Mouse (Mus musculus): ENCODE measurements around the gene Ccdc159. TPM values are rescaled to one million over a fixed set of nuclear protein-coding genes. Genes with fewer than 3 reads are reported as not detected.

Ccdc159 gene
- polyA plus RNA-seq, 1 experiment from 2014 or later: 8.9 TPM

DNA sequence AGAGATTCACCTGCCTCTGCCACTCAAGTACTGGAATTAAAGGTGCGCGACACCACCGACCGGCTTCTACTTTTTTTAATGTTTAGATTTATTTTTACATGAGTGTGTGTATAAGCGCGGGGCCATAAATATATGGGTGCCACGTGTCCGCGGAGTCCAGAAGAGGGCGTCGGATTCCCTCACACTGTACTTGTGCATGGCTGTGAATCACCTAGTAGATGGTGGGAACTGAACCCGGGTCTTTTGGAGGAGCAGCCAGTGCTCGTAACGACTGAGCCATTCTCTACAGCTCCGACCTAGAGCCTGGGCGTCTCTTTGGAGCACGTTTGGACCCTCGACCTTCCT, 27.9 kb downstream of the Ccdc159 start:
- peak; percentile 74 for ATAC-seq (ENCODE audit: low FRiP score)
- Histone ChIP-seq H3K4me1 (replicated peaks) (peaks cover 21% of the 10 kb centered on the region), H3K9me3 (no peaks in the 10 kb centered on the region), H3K9ac (peak overlapping the region; percentile 66), H3K27ac (peak overlapping the region; percentile 97), H3K4me3 (peak overlapping the region; percentile 61), H3K27me3 (peaks cover 21% of the 10 kb centered on the region), H3K4me2 (peak overlapping the region; percentile 59), H3K36me3 (peaks cover 7% of the 10 kb centered on the region; the same call in 1 of the 2 replicates)
- 3% methylated on average over 18 of the region's 18 CpGs for WGBS

DNA sequence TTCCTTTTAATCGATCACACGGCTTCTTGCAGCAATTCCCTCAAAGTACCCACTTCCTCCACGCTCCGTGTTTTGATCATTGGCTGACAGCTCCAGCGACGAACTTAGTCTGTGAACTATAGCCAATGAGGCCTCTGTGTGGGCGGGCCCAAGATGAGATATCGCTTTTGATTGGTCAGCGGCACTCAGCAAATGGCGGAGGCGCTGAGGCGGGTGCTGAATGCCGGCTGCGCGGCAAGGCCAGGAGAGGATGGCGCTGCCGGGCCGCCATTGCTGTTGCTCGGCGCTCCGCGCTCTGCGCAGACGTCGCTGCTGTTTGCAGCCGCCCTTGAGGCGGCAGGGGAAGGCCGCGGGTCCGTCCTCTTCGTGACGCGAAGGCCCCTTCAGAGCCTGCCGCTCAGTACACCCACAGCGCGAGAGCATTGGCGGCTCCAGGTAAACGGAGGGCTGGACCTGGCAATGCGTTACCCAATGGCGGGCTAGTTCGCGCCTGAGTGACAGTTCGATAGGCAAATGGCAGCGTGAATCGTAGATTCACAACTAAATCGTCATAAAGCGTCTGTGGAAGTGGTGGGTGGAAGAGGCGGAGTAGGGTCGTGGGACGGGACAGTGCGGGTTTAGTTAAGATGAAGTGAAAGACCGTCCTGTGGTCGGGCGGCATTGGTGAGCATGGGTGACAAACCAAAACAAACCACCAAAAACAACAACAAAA, 28.5 kb downstream of the Ccdc159 start, which contains the start of gene Swsap1:
Gene Swsap1, plus strand, starts transcription at position 186 of the 712 bp plus-strand sequence.
- H3K9ac ChIP-seq: peak within 1 kb of the TSS; percentile 82

DNA sequence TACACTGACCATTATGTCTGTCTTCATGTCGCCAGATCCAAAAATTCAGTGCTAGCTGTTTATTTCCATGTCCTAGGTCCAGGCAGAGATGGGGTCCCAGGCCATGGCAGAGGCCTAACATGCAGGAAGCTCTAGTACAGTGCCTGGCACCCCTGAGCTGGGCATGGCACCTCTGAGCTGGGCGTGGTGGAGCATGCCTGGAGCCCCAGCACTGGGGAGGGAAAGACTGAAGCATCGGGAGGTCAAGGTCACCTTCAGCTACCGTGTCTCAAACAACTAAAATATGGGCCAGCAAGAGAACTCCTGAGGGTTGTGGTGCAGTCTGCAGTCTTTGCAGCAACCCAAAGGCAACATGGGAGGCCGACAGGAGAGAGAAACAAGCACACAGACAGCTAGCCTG, 31.1 kb downstream of the Ccdc159 start:
- Histone ChIP-seq H3K4me1 (replicated peaks) (peaks cover 47% of the 10 kb centered on the region), H3K4me3 (no peak overlapping the region), H3K9me3 (no peaks in the 10 kb centered on the region), H3K4me2 (no peak overlapping the region), H3K27me3 (peaks cover 53% of the 10 kb centered on the region), H3K9ac (no peak overlapping the region), H3K36me3 (peaks cover 7% of the 10 kb centered on the region; the same call in 1 of the 2 replicates), H3K27ac (no peak overlapping the region)
- WGBS: 91% methylated on average over 5 of the region's 5 CpGs
- ATAC-seq (ENCODE audit: low FRiP score): no peak

More for the DNA sequence above, 28.5 kb downstream of the Ccdc159 start, which contains the start of gene Swsap1:
- H3K27ac ChIP-seq: peak within 1 kb of the TSS; percentile 97
- peak; percentile 99 for ATAC-seq (ENCODE audit: low FRiP score)
- whole genome bisulfite sequencing: under 1% methylated on average over 54 of the region's 54 CpGs
- no peaks in the 10 kb centered on the region for H3K9me3 ChIP-seq
- H3K4me2 ChIP-seq: peak within 1 kb of the TSS; percentile 59
- peaks cover 26% of the 10 kb centered on the region for H3K27me3 ChIP-seq
- peak within 1 kb of the TSS; percentile 61 for H3K4me3 ChIP-seq
- peaks cover 7% of the 10 kb centered on the region; the same call in 1 of the 2 replicates for H3K36me3 ChIP-seq
- H3K4me1 ChIP-seq (replicated peaks): peaks cover 26% of the 10 kb centered on the region

DNA sequence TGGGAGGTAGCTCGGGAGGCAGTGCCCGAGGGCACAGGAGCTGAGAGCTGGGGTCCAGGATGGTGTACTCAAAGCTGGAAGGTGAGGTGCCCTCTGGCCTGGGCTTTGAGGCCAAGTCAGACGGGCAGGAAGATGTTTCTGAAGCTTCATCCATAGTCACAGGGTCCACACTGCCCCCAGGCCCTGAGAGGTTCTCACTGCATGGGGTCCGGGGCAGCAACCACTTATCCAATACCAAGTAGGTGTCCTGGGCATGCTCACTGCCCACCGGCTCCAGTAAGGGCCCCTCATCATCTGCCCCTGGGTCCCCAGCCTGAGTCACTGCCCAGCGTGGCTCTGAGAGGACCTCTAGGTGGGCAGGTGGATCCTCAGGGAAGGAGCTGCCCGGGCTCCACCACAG, 32.0 kb downstream of the Ccdc159 start:
- H3K36me3 ChIP-seq: peaks cover 7% of the 10 kb centered on the region; the same call in 1 of the 2 replicates
- H3K27ac ChIP-seq: no peak overlapping the region
- H3K4me3 ChIP-seq: no peak overlapping the region
- 88% methylated on average over 7 of the region's 7 CpGs for WGBS
- ATAC-seq (ENCODE audit: low FRiP score): no peak
- H3K4me2 ChIP-seq: no peak overlapping the region
- peaks cover 61% of the 10 kb centered on the region for H3K27me3 ChIP-seq
- peaks cover 40% of the 10 kb centered on the region for H3K4me1 ChIP-seq (replicated peaks)
- H3K9ac ChIP-seq: no peak overlapping the region
- no peaks in the 10 kb centered on the region for H3K9me3 ChIP-seq

DNA sequence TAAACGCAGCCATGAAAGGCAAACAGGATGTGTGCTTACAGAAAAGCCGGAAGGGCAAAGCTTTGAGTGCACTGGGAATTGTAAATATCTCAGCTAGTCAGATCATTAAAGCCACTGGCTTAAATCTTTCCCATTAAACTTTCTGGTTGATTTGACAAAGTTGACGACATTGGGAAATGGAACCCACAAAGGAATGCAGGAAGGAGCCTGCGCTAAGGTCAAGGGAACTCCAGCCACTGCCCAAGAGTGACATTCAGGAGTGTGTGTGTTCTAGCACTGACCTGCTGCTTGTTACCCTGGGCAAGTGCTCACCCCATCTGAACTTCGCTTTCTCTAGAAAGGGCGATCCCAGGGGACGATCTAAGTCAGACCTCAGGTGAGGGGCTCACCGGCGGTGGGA, 32.9 kb downstream of the Ccdc159 start:
- Histone ChIP-seq H3K36me3 (peaks cover 7% of the 10 kb centered on the region; the same call in 1 of the 2 replicates), H3K4me1 (replicated peaks) (peaks cover 36% of the 10 kb centered on the region), H3K9me3 (no peaks in the 10 kb centered on the region), H3K9ac (peak overlapping the region; percentile 29), H3K27me3 (peaks cover 62% of the 10 kb centered on the region), H3K4me2 (no peak overlapping the region), H3K27ac (no peak overlapping the region), H3K4me3 (no peak overlapping the region)
- WGBS: 54% methylated on average over 9 of the region's 9 CpGs
- no peak for ATAC-seq (ENCODE audit: low FRiP score)

DNA sequence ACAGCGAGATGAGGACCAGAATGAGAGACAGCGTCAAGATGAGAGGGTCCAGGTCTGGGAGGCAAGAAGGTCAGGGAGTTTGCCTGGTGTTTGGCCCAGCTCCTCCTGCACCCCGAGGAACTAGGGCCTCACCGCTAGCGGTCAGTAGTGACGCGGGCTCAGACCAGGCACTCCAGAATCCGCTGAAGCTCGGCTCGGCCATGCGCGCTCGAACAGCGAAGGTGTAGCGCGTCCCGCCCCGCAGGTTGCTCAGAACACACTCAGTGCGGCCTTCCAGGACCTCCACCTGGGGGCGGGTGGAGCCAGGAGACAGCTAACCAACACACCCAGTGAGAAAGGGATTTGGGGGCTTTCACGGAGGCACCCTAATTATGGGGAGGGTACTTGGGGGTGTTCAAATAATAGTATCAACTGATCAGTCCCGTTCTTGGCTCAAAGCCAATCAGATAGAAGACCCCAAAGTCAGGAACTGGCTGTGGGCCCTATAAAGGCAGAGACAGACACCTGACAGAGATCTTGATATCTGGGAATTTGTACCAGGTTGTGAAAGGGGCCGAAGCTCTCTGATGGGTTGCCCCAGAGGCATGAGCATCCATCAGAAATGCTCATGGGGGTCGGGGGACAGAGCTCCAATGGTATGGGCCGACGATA, 33.4 kb downstream of the Ccdc159 start:
- Histone ChIP-seq H3K36me3 (peaks cover 7% of the 10 kb centered on the region; the same call in 1 of the 2 replicates), H3K4me3 (0 out of 2 replicates have a peak overlapping the region, but pooled peaks have one; percentile 3), H3K4me1 (replicated peaks) (peaks cover 36% of the 10 kb centered on the region), H3K4me2 (0 out of 2 replicates have a peak overlapping the region, but pooled peaks have one; percentile 17), H3K9me3 (no peaks in the 10 kb centered on the region), H3K27ac (no peak overlapping the region), H3K27me3 (peaks cover 62% of the 10 kb centered on the region), H3K9ac (peak overlapping the region; percentile 29)
- ATAC-seq (ENCODE audit: low FRiP score): no peak
- 13% methylated on average over 26 of the region's 26 CpGs for WGBS

DNA sequence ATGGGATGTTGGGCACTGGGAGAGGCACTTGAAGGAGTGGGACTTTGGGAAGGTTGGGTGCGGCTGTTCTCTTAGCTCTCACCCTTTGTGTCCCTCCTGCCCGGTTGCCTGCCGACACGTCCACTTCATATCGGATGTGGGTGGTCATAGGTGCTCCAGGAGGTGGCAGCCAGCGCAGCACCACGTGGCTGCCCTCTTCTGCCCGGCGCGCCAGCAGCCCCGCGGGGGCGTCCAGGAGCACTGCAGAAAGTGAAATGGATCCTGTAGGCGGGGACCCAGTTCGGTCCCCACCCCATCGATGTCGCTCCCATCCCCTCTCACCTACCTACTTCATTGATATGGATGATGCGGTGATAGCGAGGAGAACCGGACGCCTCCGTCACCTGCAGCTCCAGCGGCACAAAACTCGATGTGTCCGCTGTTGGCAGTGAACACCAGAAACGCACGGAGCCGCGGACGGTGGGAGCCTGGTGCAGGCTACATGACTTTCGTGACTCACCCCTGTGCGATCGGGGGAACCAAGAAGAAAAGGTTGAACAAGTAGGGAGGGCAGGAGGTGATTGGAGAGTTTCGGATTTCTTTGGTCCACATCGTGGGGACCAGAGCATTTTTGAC, 34.2 kb downstream of the Ccdc159 start:
- WGBS: 1% methylated on average over 35 of the region's 35 CpGs
- peaks cover 62% of the 10 kb centered on the region for H3K27me3 ChIP-seq
- H3K4me1 ChIP-seq (replicated peaks): peaks cover 33% of the 10 kb centered on the region
- H3K36me3 ChIP-seq: peaks cover 7% of the 10 kb centered on the region; the same call in 1 of the 2 replicates
- no peak for ATAC-seq (ENCODE audit: low FRiP score)
- peak overlapping the region; percentile 66 for H3K4me2 ChIP-seq
- peak overlapping the region; percentile 38 for H3K4me3 ChIP-seq
- H3K9ac ChIP-seq: peak overlapping the region; percentile 65; the same call in 1 of the 2 replicates
- H3K27ac ChIP-seq: no peak overlapping the region
- H3K9me3 ChIP-seq: no peaks in the 10 kb centered on the region

DNA sequence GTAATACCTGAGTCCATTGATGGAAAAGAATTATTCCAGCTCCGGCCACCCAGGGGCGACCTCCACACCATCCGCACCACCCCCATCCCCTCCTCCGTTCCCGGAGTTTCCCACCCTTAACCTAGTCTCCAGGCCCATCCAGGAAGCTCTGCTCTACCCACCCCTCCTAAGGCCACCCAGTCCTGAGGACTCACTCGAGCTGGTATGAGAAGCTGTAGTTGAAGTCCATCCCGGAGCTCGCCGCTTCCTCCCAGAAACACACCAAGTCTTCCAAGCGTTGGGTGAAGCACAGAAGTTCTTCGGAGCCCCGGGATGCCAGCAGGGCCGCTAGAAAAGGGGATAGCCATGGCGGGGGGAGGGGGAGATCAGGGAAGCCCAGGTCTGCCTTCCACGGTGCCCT, 34.7 kb downstream of the Ccdc159 start:
- H3K9me3 ChIP-seq: no peaks in the 10 kb centered on the region
- peak; percentile 15; the same call in 1 of the 2 replicates for ATAC-seq (ENCODE audit: low FRiP score)
- H3K36me3 ChIP-seq: peaks cover 7% of the 10 kb centered on the region; the same call in 1 of the 2 replicates
- H3K27ac ChIP-seq: no peak overlapping the region
- H3K4me2 ChIP-seq: peak overlapping the region; percentile 66
- peaks cover 30% of the 10 kb centered on the region for H3K4me1 ChIP-seq (replicated peaks)
- under 1% methylated on average over 15 of the region's 15 CpGs for WGBS
- peak overlapping the region; percentile 65; the same call in 1 of the 2 replicates for H3K9ac ChIP-seq
- peaks cover 62% of the 10 kb centered on the region for H3K27me3 ChIP-seq
- peak overlapping the region; percentile 38 for H3K4me3 ChIP-seq

DNA sequence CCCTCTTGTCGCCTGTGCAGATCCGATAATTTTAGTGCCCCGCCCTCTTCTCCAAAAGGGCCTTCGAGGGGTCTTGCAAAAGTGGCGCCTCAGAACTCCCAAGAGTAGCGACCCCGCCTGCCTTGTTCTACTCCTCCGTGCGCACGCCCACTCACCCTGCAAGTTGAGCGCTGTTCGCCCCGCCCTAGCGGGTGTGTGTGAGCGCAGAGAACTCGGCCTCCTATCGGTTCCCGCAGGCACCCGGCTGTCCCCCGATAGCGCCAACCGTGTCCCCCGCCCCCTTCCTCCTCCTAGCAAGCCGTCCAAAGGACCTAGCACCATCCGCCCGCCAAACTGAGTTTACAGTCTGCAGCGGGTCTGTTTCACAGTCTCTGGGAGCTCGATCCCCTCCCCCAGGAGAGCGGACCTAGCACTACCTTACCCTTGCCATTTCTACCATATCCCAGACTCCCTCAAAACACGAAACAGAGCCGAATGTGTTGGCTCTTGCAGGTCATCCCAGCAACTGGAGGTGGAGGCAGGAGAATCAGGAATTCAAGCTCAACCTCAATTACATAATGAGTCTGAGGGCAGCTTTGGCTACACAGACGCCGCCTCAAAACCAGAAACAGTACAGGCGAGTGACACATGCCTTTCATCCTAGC, 35.3 kb downstream of the Ccdc159 start:
- peaks cover 62% of the 10 kb centered on the region for H3K27me3 ChIP-seq
- peak overlapping the region; percentile 66 for H3K4me2 ChIP-seq
- ATAC-seq (ENCODE audit: low FRiP score): peak; percentile 63
- WGBS: 3% methylated on average over 34 of the region's 34 CpGs
- peaks cover 7% of the 10 kb centered on the region; the same call in 1 of the 2 replicates for H3K36me3 ChIP-seq
- no peak overlapping the region for H3K27ac ChIP-seq
- peaks cover 30% of the 10 kb centered on the region for H3K4me1 ChIP-seq (replicated peaks)
- H3K9me3 ChIP-seq: no peaks in the 10 kb centered on the region
- H3K9ac ChIP-seq: peak overlapping the region; percentile 65
- H3K4me3 ChIP-seq: peak overlapping the region; percentile 38

DNA sequence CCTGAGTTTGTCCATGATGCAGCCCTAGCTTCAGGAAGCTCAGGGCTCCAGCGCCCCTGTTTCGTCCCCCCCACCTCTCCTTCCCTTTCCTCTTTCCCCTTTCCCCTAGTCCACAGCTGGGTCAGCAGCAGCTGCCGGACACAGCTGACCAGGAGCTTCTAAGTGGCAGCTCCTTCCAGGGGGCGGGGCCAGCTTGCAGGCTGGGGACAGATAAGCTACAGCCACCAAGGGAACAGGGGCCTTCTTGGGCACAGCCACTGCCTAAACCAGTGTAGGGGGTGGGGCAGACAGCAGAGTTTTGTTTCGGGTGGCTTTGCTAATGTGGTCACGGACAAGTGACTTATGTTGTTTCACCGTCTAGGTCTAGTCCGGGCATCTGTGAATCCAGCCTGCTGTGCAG, 36.1 kb downstream of the Ccdc159 start, which contains the start of gene Epor:
Gene Epor, minus strand, starts transcription at position 90 of the 400 bp plus-strand sequence.
- no peak for ATAC-seq (ENCODE audit: low FRiP score)
- Histone ChIP-seq H3K4me3 (peak within 1 kb of the TSS; percentile 38), H3K4me1 (replicated peaks) (peaks cover 30% of the 10 kb centered on the region), H3K9ac (peak within 1 kb of the TSS; percentile 65), H3K4me2 (peak within 1 kb of the TSS; percentile 66), H3K27me3 (peaks cover 64% of the 10 kb centered on the region), H3K27ac (no peak within 1 kb of the TSS), H3K9me3 (no peaks in the 10 kb centered on the region), H3K36me3 (peaks cover 5% of the 10 kb centered on the region; the same call in 1 of the 2 replicates)
- 19% methylated on average over 8 of the region's 8 CpGs for WGBS

DNA sequence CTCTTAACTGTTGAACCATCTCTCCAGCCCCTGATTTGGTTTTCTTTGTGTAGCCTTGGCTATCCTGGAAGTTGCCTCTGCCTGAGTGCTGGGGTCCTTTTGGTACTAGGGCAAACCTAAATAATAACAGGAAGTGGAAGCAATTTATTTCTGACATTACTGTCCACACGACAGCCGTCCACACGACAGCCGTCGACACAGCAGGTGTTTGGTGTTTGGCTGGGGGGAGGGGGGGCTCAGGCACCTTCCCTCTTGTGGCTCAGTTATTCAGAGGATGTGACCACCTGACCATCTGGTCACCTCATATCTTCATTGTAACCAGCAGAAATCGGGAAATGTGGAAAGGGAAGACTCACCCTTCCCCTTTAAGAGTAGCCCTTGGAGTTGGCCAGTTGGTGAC, 41.6 kb downstream of the Ccdc159 start:
- Histone ChIP-seq H3K27ac (no peak overlapping the region), H3K27me3 (peaks cover 10% of the 10 kb centered on the region), H3K36me3 (no peaks in the 10 kb centered on the region), H3K9me3 (no peaks in the 10 kb centered on the region), H3K4me1 (replicated peaks) (no peaks in the 10 kb centered on the region), H3K4me2 (no peak overlapping the region), H3K4me3 (no peak overlapping the region), H3K9ac (no peak overlapping the region)
- 75% methylated on average over 6 of the region's 6 CpGs for WGBS
- ATAC-seq (ENCODE audit: low FRiP score): no peak

Data from hindbrain, embryonic 13.5 days (tissue).